Mouse (Mus musculus) megakaryocyte progenitor cell, adult 5-6 weeks (primary cell): ENCODE data around the gene Unc79. TPM values are rescaled to one million over a fixed set of nuclear protein-coding genes. Genes with fewer than 3 reads are reported as not detected.

Source experiments
- ATAC-seq: replicated peaks from 2 replicates; pipeline ENCODE4 v1.8.0; 2016; ENCODE audit warnings: mild to moderate bottlenecking, moderate TSS enrichment, inconsistent platforms; ENCODE audit not compliant: poor library complexity
- total RNA-seq, 2 experiments: library from RNA; stranded (forward) in 1 of 2; stranded (reverse) in 1 of 2; fragments of 157-497, 149-512 nt in 1 of 2; fragments of 200-1000 nt in 1 of 2; gene quantifications; 2 replicates each; pipeline versions ENCODE4 v1.2.3 to v1.2.4; 2015 to 2017

The Unc79 gene
- total RNA-seq, 2 experiments from 2014 or later, result 0.02 TPM; not detected in 1

DNA sequence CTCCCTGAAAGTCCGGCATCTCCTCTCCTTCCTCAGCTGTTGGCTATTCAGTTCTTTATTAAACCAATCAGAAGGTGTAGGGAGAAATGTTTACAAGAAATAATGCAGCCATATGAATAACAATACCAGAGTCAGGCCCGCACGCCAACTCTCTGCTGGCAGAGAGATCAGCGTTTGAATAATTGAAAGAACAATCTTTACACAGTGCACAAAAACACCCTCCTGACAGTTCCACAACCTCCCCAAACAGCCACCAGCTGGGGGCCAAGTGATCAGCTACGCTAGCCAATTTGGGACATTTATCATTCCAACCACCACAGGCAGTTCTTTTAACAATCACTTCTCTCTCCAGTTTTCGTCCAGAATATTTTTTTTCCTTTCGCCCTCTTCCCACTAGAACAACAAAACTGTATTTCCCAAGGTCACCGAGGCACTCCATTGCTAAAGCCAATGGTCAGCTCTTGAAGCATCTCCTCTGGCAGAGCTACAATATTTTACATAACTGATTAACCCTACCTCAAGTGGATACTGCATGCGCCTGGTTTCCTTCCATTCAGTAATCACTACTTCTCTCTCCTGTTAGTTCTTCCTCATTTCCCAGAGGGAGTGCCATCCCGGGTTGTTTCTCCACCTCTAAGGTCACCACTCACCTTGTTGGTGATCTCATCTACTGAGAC, 169.0 kb downstream of the Unc79 start:
- no peak for ATAC-seq

DNA sequence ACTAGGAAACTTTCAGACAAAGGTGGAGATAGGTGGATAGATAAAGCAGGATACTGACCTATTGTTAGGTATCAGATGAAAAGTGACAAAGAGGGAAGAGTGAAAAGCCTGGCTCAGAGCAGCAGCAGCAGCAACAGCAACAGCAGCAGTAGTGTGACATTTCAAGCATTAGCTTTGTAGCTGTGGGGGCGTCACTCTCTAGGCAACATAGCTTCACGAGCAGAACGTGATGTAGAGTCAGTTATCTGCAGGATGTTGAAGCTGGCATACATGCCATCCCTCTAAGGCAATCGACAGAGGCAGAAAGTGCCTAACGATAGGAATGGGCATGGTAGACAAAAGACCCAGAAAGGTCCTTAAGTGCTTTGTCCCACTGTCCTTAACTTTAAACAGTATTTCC, 173.3 kb downstream of the Unc79 start:
- ATAC-seq, result no peak

DNA sequence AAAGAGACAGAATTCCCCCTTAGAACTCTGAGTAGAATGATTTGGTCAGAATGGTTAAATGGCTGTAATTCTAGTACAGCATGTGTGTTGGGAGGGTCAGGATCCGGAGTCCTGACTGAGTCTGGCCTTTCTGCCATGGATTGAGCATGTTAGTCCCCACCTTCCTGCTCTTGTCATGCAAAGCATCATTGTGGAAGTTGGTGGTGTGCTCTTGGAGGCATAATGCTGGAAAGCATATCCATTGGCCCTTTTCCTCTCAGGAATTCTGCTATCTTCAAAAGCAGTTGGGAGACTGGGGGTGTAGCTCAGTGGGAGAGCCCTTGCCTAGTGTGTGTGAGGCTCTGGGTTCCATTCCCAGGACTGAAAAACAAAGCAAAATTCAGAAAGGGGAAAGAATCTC, 175.2 kb downstream of the Unc79 start:
- ATAC-seq, result no peak

DNA sequence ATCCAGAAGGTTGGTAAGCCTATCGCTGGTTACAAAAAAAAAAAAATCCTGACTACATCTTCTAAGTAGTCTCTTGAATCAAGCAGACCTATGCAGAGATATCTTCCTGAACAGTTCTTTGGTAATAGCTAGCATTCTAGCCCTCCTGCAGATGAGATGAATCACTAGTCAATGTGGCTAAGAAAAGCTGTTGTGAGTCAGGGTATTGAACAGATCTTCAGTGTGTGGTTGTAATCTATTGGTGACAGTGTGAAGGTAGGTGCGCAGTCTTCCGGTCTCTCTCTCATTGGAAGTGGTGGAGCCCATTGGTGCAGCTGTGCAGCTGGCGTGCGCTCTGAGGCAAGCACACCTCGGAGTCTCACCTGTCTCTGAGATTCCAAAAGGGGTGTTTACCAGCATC, 180.3 kb downstream of the Unc79 start:
- no peak for ATAC-seq

DNA sequence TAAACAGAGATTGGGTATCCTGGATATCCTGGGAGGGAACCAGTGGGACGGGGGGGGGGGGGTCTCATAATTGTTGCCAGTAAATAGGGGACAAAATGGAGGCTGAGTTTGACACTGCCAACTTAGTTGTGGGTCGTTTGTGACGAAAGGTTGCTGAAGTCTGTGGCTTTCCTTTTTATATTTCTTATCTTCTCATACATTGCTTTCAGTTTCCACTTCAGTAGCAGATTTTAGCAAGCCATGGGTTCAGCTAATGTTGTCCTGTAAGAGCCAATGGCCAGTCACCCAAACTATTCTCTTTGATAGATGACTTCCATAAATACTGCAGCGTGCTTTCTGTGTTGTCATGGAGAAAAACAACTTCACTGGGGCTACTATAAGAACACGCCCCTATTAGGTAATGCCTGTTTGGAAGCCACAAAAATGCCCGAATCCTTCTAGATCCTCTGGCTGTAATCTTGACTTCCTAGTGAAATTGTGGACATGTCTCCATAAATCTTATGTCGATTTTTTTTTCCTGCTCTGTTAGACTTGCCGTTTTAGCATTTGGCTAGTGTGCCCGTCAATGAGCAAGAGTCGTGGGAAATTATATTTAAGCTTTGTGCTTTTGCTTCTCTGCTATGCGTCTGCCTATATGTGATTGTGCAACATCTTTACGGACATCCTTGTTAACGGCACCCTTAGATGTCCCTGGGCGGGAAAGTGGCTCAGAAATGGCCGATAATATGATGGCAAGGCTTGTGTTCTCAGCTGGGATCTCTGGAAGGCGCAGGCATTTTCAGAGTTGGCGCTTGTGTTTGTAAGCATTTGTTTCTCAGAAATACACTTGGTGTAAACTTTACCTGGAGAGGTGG, 181.0 kb downstream of the Unc79 start:
- peak; percentile 92 for ATAC-seq

DNA sequence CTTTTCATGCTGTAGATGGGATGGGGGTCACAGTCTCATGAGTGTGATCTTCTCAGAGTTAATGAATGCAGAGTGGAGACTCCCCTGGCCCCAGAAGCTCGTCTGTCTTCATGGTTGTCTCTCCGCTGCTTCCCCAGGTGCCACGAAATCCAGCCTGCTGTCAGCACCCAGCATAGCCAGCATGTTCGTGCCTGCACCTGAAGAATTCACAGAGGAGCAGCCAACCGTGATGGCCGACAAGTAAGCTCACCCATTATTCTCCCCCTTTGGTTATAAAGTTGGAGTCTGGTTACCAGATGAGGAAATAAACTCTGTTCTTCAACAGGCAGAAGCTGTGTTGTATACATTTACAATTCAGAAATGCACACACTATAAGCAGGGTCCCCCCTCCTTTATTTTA, 182.8 kb downstream of the Unc79 start:
- ATAC-seq, result no peak

DNA sequence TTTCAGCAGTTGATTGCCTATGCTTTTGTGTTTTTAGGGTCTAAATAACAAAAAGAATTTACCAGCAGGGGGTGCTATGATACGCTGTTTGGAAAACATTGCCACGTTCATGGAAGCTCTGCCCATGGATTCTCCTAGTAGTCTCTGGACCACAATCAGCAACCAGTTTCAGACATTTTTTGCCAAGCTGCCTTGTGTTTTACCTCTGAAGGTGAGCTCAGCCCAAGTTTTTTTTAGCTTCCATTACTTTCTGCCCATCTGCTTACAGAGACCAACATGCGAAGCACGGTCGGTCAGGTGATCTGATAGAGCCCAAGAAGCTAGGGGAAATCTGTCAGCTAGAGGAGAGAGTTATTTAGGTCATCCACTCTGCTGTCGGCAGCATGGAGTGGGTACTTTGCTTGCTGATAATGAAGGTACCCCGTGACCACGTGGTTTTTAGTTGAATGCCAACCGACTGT, 193.9 kb downstream of the Unc79 start:
- ATAC-seq, result peak; percentile 81

DNA sequence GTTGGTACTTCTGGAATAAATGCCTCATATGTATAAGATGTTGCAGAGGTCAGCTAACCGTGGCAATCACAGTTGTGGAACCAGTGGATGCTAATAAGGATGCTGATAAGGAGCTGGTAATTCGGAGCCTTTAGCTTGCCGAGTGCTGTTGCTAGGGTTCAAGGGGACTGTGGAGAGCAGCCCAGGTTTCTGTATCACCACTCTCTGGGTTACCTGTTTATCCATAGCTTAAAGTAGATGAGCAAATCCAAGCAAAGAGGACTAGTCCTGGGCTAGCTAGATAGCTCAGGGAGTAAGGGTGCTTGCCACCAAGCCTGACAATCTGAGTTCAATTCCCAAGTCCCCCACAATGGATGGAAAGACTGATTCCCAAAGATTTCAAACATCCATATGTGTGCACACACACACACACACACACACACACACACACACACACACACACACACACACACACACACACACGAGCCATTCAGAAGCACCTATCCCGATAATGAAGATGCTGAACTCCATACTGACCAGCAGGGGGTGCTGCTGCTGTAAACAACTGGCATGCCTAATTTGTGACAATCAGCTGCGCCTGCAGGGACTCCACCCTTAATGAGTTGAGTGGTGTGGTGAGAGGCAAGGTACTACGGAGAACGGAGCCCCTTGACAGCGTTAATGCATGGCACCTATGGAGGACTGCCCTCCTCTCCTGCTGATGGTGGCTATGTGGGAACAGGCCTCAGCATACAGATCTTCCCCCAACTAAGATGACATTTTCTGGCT, 195.3 kb downstream of the Unc79 start:
- peak; percentile 93 for ATAC-seq

DNA sequence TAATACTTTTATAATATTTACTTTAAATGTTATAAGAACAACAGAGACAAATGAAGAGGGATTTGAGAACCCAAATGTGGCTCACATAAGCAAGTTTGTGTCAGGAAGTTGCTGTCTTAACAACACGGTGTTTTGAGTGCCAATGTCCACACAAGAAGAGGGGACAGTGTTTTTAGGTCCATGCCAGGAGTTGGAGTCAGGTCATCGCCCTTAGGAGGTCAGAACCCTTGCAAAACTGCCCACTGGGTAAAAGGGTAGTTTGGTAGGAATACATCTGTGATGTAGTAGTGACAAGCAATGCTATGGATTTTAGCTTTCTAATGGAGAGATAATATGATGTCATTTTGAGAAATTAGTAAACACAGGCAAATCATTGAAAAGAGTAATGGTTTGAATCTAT, 201.6 kb downstream of the Unc79 start:
- ATAC-seq, result no peak

DNA sequence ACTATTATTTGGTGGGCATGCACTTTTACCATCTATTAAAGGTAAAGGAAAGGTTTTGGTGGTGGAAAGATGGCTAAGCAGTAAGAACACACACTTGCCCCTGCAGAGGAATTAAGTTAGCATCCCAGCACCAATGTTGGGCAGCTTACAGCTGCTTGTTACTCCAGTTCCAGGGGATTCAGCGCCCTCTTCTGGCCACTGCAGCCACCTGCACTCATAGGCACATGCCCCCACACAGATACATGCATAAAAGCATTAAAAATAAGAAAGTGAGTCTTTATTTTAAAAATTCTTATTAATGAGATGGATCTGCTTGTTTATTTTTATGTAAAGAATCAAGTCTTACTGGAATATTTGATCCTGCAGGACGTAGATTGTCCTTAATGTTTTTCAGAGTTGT, 206.3 kb downstream of the Unc79 start:
- ATAC-seq, result no peak

DNA sequence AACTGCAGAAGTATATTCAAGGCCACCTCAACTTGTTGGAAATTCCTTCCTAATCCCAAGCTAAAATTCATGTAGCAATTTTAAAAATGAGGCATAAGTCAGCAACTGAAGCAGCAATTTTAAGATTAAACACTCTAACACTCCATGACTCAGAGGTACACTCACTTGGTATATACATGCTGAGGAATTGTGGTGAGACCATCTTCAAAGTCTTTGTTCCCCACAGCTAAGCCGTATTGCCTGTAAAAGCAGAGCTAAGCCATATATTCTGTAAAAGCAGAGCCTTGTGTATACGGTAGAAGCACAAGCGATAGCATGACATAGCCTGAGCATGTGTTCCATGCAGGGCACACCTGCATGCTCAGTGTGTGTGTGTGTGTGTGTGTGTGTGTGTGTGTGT, 206.7 kb downstream of the Unc79 start:
- no peak for ATAC-seq

DNA sequence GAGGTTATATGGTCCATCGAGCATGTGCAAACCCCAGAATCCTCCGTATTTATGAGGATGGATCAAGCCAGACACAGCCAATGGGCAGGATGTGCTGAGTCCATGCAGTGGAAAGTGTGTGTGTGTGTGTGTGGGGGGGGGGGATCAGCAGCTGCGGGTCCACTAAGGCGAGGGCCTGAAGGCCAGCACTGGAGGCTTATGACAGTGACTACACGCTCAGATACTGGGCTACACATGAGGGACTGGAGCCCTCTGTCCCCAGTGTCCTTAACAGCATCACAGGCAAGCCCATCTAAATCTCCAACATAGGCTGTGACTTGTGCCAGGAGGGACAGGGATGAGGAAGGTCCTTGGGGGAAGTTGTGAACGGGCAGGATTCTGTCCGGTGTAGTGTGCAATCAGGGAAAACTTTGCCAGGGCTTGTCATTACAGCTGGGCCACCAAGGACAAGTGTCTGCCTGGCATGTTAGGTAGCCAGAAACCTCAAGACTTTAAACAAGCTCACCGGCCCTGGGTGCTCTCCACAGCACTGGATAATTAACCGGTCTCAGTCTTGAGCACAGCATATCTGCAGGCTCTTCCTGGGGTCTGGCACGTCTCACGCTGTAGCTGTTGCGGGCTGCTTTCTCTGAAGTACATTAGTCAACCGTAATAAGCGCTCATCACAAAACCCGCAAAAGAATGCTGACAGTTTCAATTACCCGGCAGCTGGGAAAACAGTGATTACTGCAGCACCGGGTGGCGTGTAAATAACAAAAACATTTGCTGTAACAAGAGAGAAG, 208.7 kb downstream of the Unc79 start:
- ATAC-seq, result no peak

DNA sequence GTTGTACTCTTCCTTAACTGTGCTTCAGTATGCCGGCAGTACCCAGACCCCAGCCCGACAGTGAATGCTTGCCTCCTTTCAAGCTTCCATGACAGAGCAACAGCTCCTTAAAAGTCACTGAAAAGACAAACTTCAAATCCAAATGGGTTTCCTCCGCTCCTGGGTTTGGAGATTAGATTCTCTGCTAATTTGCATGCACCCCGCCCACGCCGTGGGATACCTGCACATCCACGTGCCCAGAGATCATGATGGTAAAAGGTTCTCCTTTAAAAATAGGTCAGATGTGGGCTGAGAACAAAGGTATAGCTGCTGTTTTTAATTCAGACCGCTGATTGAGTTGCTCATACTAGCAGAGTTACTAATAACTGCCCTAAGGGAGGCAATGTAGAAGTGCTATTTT, 210.4 kb downstream of the Unc79 start:
- ATAC-seq, result no peak

DNA sequence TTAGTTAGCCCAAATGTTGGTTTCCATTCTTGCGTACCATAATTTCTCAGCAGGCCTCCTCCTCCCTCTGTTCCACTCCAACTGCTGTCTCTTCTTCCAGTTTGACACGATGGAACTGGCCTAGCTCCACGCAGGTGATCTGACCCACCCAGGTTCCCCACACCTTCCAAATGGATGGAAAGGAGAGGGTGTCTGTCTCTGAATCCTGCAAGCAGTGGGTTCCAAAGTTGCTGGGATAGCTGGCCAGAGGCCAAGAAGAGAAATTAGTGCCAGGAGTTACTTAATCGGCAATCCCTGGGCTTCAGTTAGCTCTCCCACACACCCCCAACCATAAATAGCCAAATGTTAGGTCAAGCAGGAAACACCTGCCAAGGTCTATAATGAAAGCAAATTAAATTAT, 212.1 kb downstream of the Unc79 start:
- ATAC-seq, result no peak

DNA sequence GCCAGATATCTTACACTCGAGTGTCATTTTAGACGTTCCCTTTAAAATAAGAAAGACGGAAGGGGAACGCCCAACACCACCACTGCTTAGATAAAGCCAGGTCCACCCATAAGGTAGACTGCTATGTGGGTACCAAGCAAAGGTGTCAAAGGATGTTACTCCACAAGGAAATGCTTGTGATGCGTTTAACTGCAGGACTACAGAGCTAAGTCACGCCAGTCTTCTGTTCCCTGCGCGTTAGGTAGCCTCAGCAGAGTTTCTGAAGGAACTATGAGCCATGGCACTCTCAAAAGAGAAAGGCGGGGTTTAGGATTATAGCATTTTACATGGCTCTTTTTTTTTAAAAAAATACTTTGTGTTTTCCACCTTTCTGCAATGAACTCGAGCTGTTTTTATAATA, 214.9 kb downstream of the Unc79 start:
- ATAC-seq, result no peak

DNA sequence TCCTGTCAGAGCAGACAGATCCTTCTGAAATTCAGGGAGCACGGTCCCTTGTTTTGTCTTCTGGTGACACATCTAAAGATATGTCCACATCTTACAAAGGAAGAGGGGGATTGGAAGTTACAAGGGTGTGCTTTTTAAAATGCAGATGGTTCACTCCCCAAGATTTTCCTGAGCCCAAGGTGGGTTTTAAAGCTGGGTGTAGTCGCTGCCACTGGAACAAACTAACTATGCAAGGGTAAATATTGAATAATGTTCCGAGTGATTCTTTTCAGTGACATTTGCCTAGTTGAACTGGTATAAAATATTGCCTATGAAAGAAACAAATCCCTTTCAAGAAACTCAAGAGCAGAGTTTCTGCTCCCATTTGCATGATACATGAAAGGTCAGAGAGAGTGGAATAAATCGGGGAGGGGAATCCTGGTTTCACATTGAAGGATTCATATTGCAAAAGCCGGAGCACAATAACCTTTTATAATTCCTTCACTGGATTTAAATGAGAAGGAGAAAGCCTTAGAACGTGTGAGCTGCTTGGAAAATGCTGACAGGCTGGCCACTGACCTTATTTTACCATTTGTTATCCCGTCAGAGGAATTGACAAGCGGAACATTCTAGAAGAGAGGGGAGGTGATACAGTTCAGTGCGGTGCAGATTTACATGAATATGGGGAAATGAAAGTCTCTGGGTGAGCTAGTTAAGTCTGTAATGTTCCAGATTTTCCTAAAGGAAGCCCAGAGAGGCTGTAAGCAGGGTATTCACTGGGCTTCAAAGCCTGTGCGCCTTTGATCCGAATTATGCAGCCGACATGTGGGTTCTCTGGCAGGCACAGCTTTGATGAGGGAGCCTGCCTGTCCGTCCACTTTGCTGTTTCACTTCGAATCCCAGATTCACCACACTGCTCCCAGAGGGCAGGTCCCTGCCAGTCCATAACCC, 215.7 kb downstream of the Unc79 start:
- no peak for ATAC-seq

DNA sequence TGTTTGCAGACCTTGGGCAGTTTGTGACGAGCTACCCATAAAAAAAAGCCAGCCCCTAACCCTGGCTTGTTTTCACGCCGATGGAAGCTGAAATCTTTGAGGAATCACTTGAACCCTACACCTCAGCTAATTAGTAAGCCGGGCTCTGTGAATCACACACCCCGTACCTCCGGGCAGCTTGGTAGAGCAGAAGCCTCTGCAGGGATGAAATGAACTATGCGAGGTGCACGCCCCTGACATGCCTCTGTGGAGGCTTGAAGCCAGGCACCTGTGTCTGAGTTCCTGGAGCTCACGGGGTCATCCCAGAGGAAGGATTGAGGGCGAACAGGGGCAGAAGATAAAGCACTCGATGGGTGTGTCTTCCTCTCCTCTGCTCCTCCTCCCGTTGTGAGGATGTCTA, 220.2 kb downstream of the Unc79 start:
- no peak for ATAC-seq

DNA sequence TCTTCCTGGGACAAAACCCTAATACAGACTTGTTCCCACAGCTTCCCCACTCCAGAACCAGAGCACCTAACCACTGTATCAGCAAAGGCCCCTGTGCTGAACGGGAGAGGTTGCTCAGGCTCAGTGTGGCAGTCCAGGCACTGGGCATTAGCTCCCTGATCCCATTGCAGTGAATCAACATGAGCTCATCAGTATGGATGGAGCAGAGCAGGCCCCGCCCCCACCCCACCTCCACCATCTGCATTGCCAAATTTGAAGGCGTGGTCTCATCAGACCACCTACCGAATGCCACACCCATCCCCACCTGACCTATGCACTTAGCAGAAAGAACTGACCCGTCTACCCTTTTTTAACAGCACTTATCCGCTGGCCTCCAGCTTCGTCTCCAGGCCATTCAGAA, 234.4 kb downstream of the Unc79 start:
- no peak for ATAC-seq

DNA sequence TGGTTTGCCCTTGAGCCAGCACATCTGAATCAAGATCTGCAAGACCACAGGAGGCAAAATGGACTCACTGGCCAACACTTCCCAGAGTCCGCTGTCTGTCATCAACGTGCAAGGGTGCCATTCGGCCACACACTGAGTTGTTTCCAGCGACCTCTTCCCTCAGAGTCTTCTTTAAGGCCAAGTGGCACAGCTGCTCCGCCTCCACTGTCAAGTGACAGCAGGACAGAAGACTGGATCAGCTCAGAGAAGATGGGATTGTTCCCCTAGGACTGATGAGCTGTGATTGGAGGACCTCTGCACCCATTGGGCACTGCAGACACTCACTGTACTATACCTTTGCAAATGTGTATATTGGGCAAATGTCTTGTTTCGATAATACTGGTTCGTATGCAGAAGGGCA, 238.4 kb downstream of the Unc79 start:
- no peak for ATAC-seq

DNA sequence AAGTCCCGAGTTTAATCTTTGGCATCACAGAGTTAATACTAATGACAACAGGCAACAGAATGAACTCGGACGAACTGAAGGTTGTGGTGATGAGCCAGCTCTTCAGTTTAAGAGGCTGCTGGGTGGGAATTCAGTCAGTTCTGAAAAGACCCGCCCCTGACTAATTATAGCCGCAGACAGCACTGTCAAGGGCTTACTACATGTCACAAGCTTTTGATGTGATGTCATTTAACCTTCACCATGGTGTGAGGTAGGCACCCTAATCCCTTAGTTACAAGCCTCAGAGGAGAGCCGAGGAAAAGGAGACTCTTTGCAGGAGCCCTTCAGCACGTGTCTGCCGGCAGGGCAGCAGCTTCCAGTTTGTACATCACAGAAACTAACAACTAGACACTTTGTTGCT, 239.6 kb downstream of the Unc79 start:
- no peak for ATAC-seq
